Mouse (Mus musculus): ENCODE results near the gene Gimap8. TPM values are rescaled to one million over a fixed set of nuclear protein-coding genes. Genes with fewer than 3 reads are reported as not detected.
"Not testable (repeated sequence)": the region's sequence is repeated elsewhere in the genome, so short reads cannot be mapped to it uniquely, and the experiment has no call there.

Gimap8 gene
- total RNA-seq, 4 experiments from 2014 or later: 0.77 to 1.0 (median 0.83) TPM

GRCm38 (mm10) chr6:48677492-48678345 is 30.7 kb downstream of the Gimap8 start:
- no peak for DNase-seq (ENCODE audit: low spot score in 2 of 2)

GRCm38 (mm10) chr6:48678391-48678790 is 31.4 kb downstream of the Gimap8 start:
- DNase-seq (ENCODE audit: low spot score in 2 of 2): no peak

GRCm38 (mm10) chr6:48679701-48680100 is 32.7 kb downstream of the Gimap8 start:
- DNase-seq (ENCODE audit: low spot score in 2 of 2): no peak

GRCm38 (mm10) chr6:48680421-48680820 is 33.4 kb downstream of the Gimap8 start:
- DNase-seq (ENCODE audit: low spot score in 2 of 2): no peak

GRCm38 (mm10) chr6:48681472-48682090 is 34.5 kb downstream of the Gimap8 start:
- DNase-seq (ENCODE audit: low spot score in 2 of 2): no peak

- DNase-seq (ENCODE audit: low spot score in 2 of 2): peak in 1 of 2 experiments; percentile 12
These were observed 35.2 kb downstream of the Gimap8 start for GRCm38 (mm10) chr6:48682271-48682670.

GRCm38 (mm10) chr6:48683263-48683821 is 36.3 kb downstream of the Gimap8 start:
- DNase-seq (ENCODE audit: low spot score in 2 of 2): not testable (repeated sequence)

- no peak for DNase-seq (ENCODE audit: low spot score in 2 of 2)
These were observed 37.3 kb downstream of the Gimap8 start, which contains the start of gene Gimap4 for GRCm38 (mm10) chr6:48684319-48684718. Gimap4 (plus strand) TSS chr6:48684549.

- DNase-seq (ENCODE audit: low spot score in 2 of 2): no peak
These were observed 37.8 kb downstream of the Gimap8 start for GRCm38 (mm10) chr6:48684806-48685205.

GRCm38 (mm10) chr6:48685251-48685650 is 38.2 kb downstream of the Gimap8 start:
- DNase-seq (ENCODE audit: low spot score in 2 of 2): no peak

- DNase-seq (ENCODE audit: low spot score in 2 of 2): no peak
These were observed 38.9 kb downstream of the Gimap8 start for GRCm38 (mm10) chr6:48685694-48686665.

- DNase-seq (ENCODE audit: low spot score in 2 of 2): no peak
These were observed 40.0 kb downstream of the Gimap8 start for GRCm38 (mm10) chr6:48687077-48687476.

GRCm38 (mm10) chr6:48689320-48689719 is 42.3 kb downstream of the Gimap8 start:
- no peak for DNase-seq (ENCODE audit: low spot score in 2 of 2)

GRCm38 (mm10) chr6:48692962-48693361 is 45.9 kb downstream of the Gimap8 start:
- DNase-seq (ENCODE audit: low spot score in 2 of 2): no peak

- no peak for DNase-seq (ENCODE audit: low spot score in 2 of 2)
These were observed 50.0 kb downstream of the Gimap8 start for GRCm38 (mm10) chr6:48696830-48697554.

GRCm38 (mm10) chr6:48697555-48697930 is 50.5 kb downstream of the Gimap8 start:
- DNase-seq (ENCODE audit: low spot score in 2 of 2): no peak

- no peak for DNase-seq (ENCODE audit: low spot score in 2 of 2)
These were observed 51.2 kb downstream of the Gimap8 start for GRCm38 (mm10) chr6:48698066-48698856.

- no peak for DNase-seq (ENCODE audit: low spot score in 2 of 2)
These were observed 51.9 kb downstream of the Gimap8 start for GRCm38 (mm10) chr6:48698888-48699287.

GRCm38 (mm10) chr6:48700251-48701075 is 53.4 kb downstream of the Gimap8 start:
- no peak for DNase-seq (ENCODE audit: low spot score in 2 of 2)
